Mouse (Mus musculus) heart, postnatal 36 days (tissue): ENCODE results near the gene Syce2. TPM values are rescaled to one million over a fixed set of nuclear protein-coding genes. Genes with fewer than 3 reads are reported as not detected.
"Not testable (repeated sequence)": the region's sequence is repeated elsewhere in the genome, so short reads cannot be mapped to it uniquely, and the experiment has no call there.

Experiments
- DNase-seq, 2 experiments: peaks; one replicate each; pipeline ENCODE4 v3.0.0; 2021 to 2022
- intact Hi-C: fragments of 180-260 bp; cut with DNase I; formaldehyde crosslinking; loops from one replicate; pipeline ENCODE4 v1.15.1; 2025
- total RNA-seq, 2 experiments: library from RNA; stranded (reverse); gene quantifications; 2 replicates each; pipeline ENCODE4 v1.2.3; 2021

Gene Syce2
- total RNA-seq, 2 experiments from 2014 or later = 3.8 to 4.1 TPM

GRCm38 (mm10) chr8:84893709-84894134 lies 21.8 kb downstream of the Syce2 start, which contains the start of gene Gcdh:
Gene Gcdh (minus strand): TSS chr8:84893921.
- intact Hi-C loops = no loop called here
- peak; percentile 90 for DNase-seq

GRCm38 (mm10) chr8:84895963-84896362 lies 24.1 kb downstream of the Syce2 start:
- DNase-seq = no peak
- intact Hi-C loops = no loop called here

GRCm38 (mm10) chr8:84901071-84901470 lies 29.2 kb downstream of the Syce2 start:
- DNase-seq = no peak
- intact Hi-C loops = loop anchor here (5.0 kb wide), 1 partner anchor 54 kb away; the partner anchor contains the start of gene Calr

GRCm38 (mm10) chr8:84901752-84902151 lies 29.8 kb downstream of the Syce2 start, which contains the start of gene Klf1:
Gene Klf1 (plus strand): TSS chr8:84901928.
- no peak for DNase-seq
- intact Hi-C loops = loop anchor here (5.0 kb wide), 1 partner anchor 54 kb away; the partner anchor contains the start of gene Calr

GRCm38 (mm10) chr8:84902367-84902919 lies 30.5 kb downstream of the Syce2 start:
- DNase-seq = no peak
- intact Hi-C loops = loop anchor here (5.0 kb wide), 1 partner anchor 55 kb away; the partner anchor contains the start of gene Calr

GRCm38 (mm10) chr8:84902920-84903661 lies 31.2 kb downstream of the Syce2 start:
- peak; percentile 94 to 96 for DNase-seq
- intact Hi-C loops = loop anchor here (5.0 kb wide), 1 partner anchor 56 kb away; the partner anchor contains the start of gene Calr

- intact Hi-C loops = loop anchor here (5.0 kb wide), 1 partner anchor 57 kb away; the partner anchor contains the start of gene Calr
- no peak for DNase-seq
Observed at GRCm38 (mm10) chr8:84904351-84904750, 32.4 kb downstream of the Syce2 start.

- intact Hi-C loops = no loop called here
- DNase-seq = no peak
Observed at GRCm38 (mm10) chr8:84907037-84907436, 35.1 kb downstream of the Syce2 start.

- no peak for DNase-seq
- intact Hi-C loops = no loop called here
Observed at GRCm38 (mm10) chr8:84907493-84907892, 35.6 kb downstream of the Syce2 start.

GRCm38 (mm10) chr8:84907979-84908378 lies 36.1 kb downstream of the Syce2 start:
- DNase-seq, intact Hi-C loops: not testable (repeated sequence)

GRCm38 (mm10) chr8:84908421-84909161 lies 36.7 kb downstream of the Syce2 start, which contains the start of gene Dnase2a:
Gene Dnase2a (plus strand): TSS chr8:84908560.
- intact Hi-C loops = no loop called here
- DNase-seq = peak; percentile 94 to 96

- DNase-seq = no peak
- intact Hi-C loops = no loop called here
Observed at GRCm38 (mm10) chr8:84909162-84909767, 37.4 kb downstream of the Syce2 start.

GRCm38 (mm10) chr8:84909949-84910348 lies 38.0 kb downstream of the Syce2 start:
- DNase-seq = no peak
- intact Hi-C loops = no loop called here

GRCm38 (mm10) chr8:84910551-84910950 lies 38.6 kb downstream of the Syce2 start:
- intact Hi-C loops = no loop called here

GRCm38 (mm10) chr8:84911854-84912253 lies 39.9 kb downstream of the Syce2 start:
- DNase-seq = no peak
- intact Hi-C loops = no loop called here

More at GRCm38 (mm10) chr8:84910551-84910950, 38.6 kb downstream of the Syce2 start:
- DNase-seq = no peak

GRCm38 (mm10) chr8:84912391-84912790 lies 40.5 kb downstream of the Syce2 start:
- DNase-seq = no peak
- intact Hi-C loops = no loop called here

- intact Hi-C loops = no loop called here
- peak; percentile 50 to 59 for DNase-seq
Observed at GRCm38 (mm10) chr8:84912895-84913501, 41.1 kb downstream of the Syce2 start.

GRCm38 (mm10) chr8:84913502-84913900 lies 41.6 kb downstream of the Syce2 start:
- DNase-seq = no peak
- intact Hi-C loops = no loop called here

- DNase-seq = no peak
- intact Hi-C loops = no loop called here
Observed at GRCm38 (mm10) chr8:84913960-84914359, 42.0 kb downstream of the Syce2 start.

GRCm38 (mm10) chr8:84915269-84915668 lies 43.4 kb downstream of the Syce2 start:
- DNase-seq = no peak
- intact Hi-C loops = no loop called here
